Mouse (Mus musculus): ENCODE measurements at regions not wholly inside any gene's neighbourhood (a gene's known extent, or its start where the extent isn't known, plus 50 kb on each side); places are given as distances from the start of the nearest gene placed in this dataset.

DNA sequence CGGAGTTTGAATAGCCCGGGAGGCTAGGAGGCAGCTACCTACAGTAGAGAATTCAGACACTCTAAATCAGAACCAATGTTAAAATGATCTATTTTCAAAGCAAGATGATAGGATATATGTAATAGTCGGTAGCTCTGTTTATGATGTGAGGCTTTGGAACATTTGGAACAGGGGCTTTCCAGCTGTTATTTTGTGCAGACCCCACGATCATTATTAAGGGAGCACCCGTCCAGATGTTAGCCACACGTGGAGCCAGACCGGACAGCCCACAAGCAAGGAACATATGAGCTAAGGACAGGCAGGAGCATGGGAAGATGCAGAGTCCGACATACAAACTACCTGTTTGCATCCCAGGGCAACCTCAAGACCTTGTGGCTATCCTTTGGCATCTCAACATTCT lies 74.3 kb upstream of the Cpm start:
- TF ChIP-seq CTCF (IDR thresholded peaks at IDR 0.05; ENCODE audit: low read depth) (no peak), EP300 (optimal IDR thresholded peaks at IDR 0.05) (no peak)
- H3K4me3 ChIP-seq (ENCODE audit: low read depth, low read length), result no peak overlapping the region
- H3K36me3 ChIP-seq (ENCODE audit: control insufficient read depth, insufficient read depth, low read length), result no peaks in the 10 kb centered on the region
- DNase-seq (ENCODE audit: low spot score), result no peak
- H3K27ac ChIP-seq (replicated peaks), result no peak overlapping the region
- no peaks in the 10 kb centered on the region for H3K9me3 ChIP-seq (ENCODE audit: control insufficient read depth, low read length)
- H3K9ac ChIP-seq (ENCODE audit: low read length), result no peak overlapping the region
- H3K4me2 ChIP-seq (replicated peaks; ENCODE audit: low read depth), result no peak overlapping the region
- 74% methylated on average over 8 of the region's 8 CpGs for WGBS
- no peaks in the 10 kb centered on the region for H3K4me1 ChIP-seq (replicated peaks; ENCODE audit: control insufficient read depth, insufficient read depth)
- ATAC-seq (ENCODE audit: low FRiP score, low TSS enrichment), result no peak
- no peaks in the 10 kb centered on the region for H3K27me3 ChIP-seq (ENCODE audit: control insufficient read depth, insufficient read depth, low read length)

- H3K9me3 ChIP-seq (ENCODE audit: control insufficient read depth, low read length), result no peaks in the 10 kb centered on the region
- H3K4me1 ChIP-seq (replicated peaks; ENCODE audit: control insufficient read depth, insufficient read depth), result no peaks in the 10 kb centered on the region
- no peaks in the 10 kb centered on the region for H3K36me3 ChIP-seq (ENCODE audit: control insufficient read depth, insufficient read depth, low read length)
- no peak overlapping the region for H3K4me2 ChIP-seq (replicated peaks; ENCODE audit: low read depth)
- no peak overlapping the region for H3K4me3 ChIP-seq (ENCODE audit: low read depth, low read length)
- DNase-seq (ENCODE audit: low spot score), result no peak
- no peak overlapping the region for H3K9ac ChIP-seq (ENCODE audit: low read length)
- H3K27ac ChIP-seq (replicated peaks), result no peak overlapping the region
- no peak for TF ChIP-seq CTCF (IDR thresholded peaks at IDR 0.05; ENCODE audit: low read depth)
- no peak for TF ChIP-seq EP300 (optimal IDR thresholded peaks at IDR 0.05)
- 41% methylated on average over 6 of the region's 6 CpGs for WGBS
- ATAC-seq (ENCODE audit: low FRiP score, low TSS enrichment), result no peak
- H3K27me3 ChIP-seq (ENCODE audit: control insufficient read depth, insufficient read depth, low read length), result no peaks in the 10 kb centered on the region
Measured at GRCm38 (mm10) chr10:117554533-117554932, 74.8 kb upstream of the Cpm start.

GRCm38 (mm10) chr10:117553211-117554186 lies 75.8 kb upstream of the Cpm start:
- H3K27ac ChIP-seq (replicated peaks), result no peak overlapping the region
- H3K9ac ChIP-seq (ENCODE audit: low read length), result no peak overlapping the region
- no peak overlapping the region for H3K4me3 ChIP-seq (ENCODE audit: low read depth, low read length)
- TF ChIP-seq CTCF (IDR thresholded peaks at IDR 0.05; ENCODE audit: low read depth), result no peak
- no peak for TF ChIP-seq EP300 (optimal IDR thresholded peaks at IDR 0.05)
- no peaks in the 10 kb centered on the region for H3K36me3 ChIP-seq (ENCODE audit: control insufficient read depth, insufficient read depth, low read length)
- ATAC-seq (ENCODE audit: low FRiP score, low TSS enrichment) (no peak), DNase-seq (ENCODE audit: low spot score) (no peak)
- no peaks in the 10 kb centered on the region for H3K9me3 ChIP-seq (ENCODE audit: control insufficient read depth, low read length)
- no peaks in the 10 kb centered on the region for H3K4me1 ChIP-seq (replicated peaks; ENCODE audit: control insufficient read depth, insufficient read depth)
- H3K27me3 ChIP-seq (ENCODE audit: control insufficient read depth, insufficient read depth, low read length), result no peaks in the 10 kb centered on the region
- WGBS, result 58% methylated on average over 15 of the region's 15 CpGs
- no peak overlapping the region for H3K4me2 ChIP-seq (replicated peaks; ENCODE audit: low read depth)

- ATAC-seq (ENCODE audit: low FRiP score, low TSS enrichment) (no peak), DNase-seq (ENCODE audit: low spot score) (no peak)
- Histone ChIP-seq H3K9me3 (ENCODE audit: control insufficient read depth, low read length) (no peaks in the 10 kb centered on the region), H3K4me1 (replicated peaks; ENCODE audit: control insufficient read depth, insufficient read depth) (no peaks in the 10 kb centered on the region), H3K9ac (ENCODE audit: low read length) (no peak overlapping the region), H3K36me3 (ENCODE audit: control insufficient read depth, insufficient read depth, low read length) (no peaks in the 10 kb centered on the region), H3K27ac (replicated peaks) (no peak overlapping the region), H3K4me2 (replicated peaks; ENCODE audit: low read depth) (no peak overlapping the region), H3K27me3 (ENCODE audit: control insufficient read depth, insufficient read depth, low read length) (no peaks in the 10 kb centered on the region), H3K4me3 (ENCODE audit: low read depth, low read length) (no peak overlapping the region)
- 83% methylated on average over 9 of the region's 9 CpGs for WGBS
- TF ChIP-seq EP300 (optimal IDR thresholded peaks at IDR 0.05) (no peak), CTCF (IDR thresholded peaks at IDR 0.05; ENCODE audit: low read depth) (no peak)
Measured at GRCm38 (mm10) chr10:117552049-117552652, 77.1 kb upstream of the Cpm start.

DNA sequence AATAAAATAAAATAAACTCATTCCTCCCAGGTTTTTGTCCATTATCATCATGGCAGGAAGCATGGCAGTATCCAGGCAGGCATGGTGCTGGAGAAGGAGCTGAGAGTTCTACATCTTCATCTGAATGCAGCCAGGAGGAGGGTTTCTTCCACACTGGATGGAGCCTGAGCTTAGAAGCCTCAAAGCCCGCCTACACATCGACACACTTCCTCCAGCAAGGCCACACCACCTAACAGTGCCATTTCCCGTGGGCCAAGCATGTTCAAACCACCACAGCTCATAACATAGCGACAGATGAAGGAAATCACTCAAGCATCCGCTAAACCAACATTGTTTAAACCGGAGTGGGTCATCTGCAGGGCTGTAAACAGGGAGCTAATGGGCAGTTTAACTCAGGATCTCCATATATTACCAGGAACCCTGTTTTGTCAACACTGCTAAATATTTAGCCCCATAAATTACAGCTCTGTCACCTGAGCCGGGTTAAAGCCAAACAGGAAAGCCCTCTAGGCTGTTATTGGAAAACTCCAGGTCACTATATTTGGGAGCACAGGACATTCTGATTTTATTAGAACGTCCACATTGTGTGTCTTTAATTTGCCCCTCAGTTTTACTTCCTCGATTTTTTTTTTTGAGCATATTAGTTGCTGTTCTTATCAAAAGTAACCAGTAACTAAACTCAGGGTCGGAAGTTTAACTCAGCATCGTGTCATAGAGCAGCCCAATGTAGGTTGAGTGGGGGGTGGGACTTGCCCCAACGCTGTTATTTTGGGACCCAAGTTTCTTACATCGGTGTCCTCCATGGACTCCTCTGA lies 77.9 kb upstream of the Cpm start:
- DNase-seq (ENCODE audit: low spot score) (no peak), ATAC-seq (ENCODE audit: low FRiP score, low TSS enrichment) (no peak)
- H3K27me3 ChIP-seq (ENCODE audit: control insufficient read depth, insufficient read depth, low read length), result no peaks in the 10 kb centered on the region
- no peak overlapping the region for H3K4me3 ChIP-seq (ENCODE audit: low read depth, low read length)
- no peaks in the 10 kb centered on the region for H3K36me3 ChIP-seq (ENCODE audit: control insufficient read depth, insufficient read depth, low read length)
- H3K4me1 ChIP-seq (replicated peaks; ENCODE audit: control insufficient read depth, insufficient read depth), result no peaks in the 10 kb centered on the region
- TF ChIP-seq EP300 (optimal IDR thresholded peaks at IDR 0.05) (no peak), CTCF (IDR thresholded peaks at IDR 0.05; ENCODE audit: low read depth) (no peak)
- no peak overlapping the region for H3K27ac ChIP-seq (replicated peaks)
- H3K4me2 ChIP-seq (replicated peaks; ENCODE audit: low read depth), result no peak overlapping the region
- no peak overlapping the region for H3K9ac ChIP-seq (ENCODE audit: low read length)
- WGBS, result 68% methylated on average over 13 of the region's 13 CpGs
- no peaks in the 10 kb centered on the region for H3K9me3 ChIP-seq (ENCODE audit: control insufficient read depth, low read length)
